Mouse (Mus musculus): ENCODE results near the gene Olfr71. TPM values are rescaled to one million over a fixed set of nuclear protein-coding genes. Genes with fewer than 3 reads are reported as not detected.
A peak's percentile ranks its signal among the peaks of the same experiment; 100 is the strongest.

Gene Olfr71
- polyA plus RNA-seq, 1 experiment from 2014 or later: not detected

GRCm38 (mm10) chr4:43703439-43703838 lies 6.6 kb downstream of the Olfr71 start:
- TF ChIP-seq EP300 (IDR thresholded peaks at IDR 0.05; ENCODE audit: low read depth): no peak
- peak; percentile 62 for TF ChIP-seq CTCF (IDR thresholded peaks at IDR 0.05; ENCODE audit: low read depth)
- 77% methylated on average over 6 of the region's 6 CpGs for WGBS (ENCODE audit: insufficient replicate concordance)
- Histone ChIP-seq H3K36me3 (replicated peaks; ENCODE audit: insufficient read depth, low read length) (no peaks in the 10 kb centered on the region), H3K4me1 (ENCODE audit: insufficient read depth) (no peaks in the 10 kb centered on the region), H3K4me2 (ENCODE audit: low read depth, low read length) (no peak overlapping the region), H3K27ac (ENCODE audit: low read depth) (no peak overlapping the region), H3K4me3 (ENCODE audit: low read depth, low read length) (no peak overlapping the region), H3K9me3 (ENCODE audit: low read length) (no peaks in the 10 kb centered on the region), H3K27me3 (ENCODE audit: insufficient read depth, low read length) (no peaks in the 10 kb centered on the region), H3K9ac (replicated peaks) (no peak overlapping the region)
- DNase-seq (no peak), ATAC-seq (no peak)

GRCm38 (mm10) chr4:43700707-43701106 lies 9.3 kb downstream of the Olfr71 start, which contains the start of gene Olfr70:
Olfr70 (minus strand) TSS chr4:43700807.
- ATAC-seq: no peak
- Histone ChIP-seq H3K36me3 (replicated peaks; ENCODE audit: insufficient read depth, low read length) (no peaks in the 10 kb centered on the region), H3K9me3 (ENCODE audit: low read length) (no peaks in the 10 kb centered on the region), H3K27me3 (ENCODE audit: insufficient read depth, low read length) (no peaks in the 10 kb centered on the region), H3K4me1 (ENCODE audit: insufficient read depth) (no peaks in the 10 kb centered on the region), H3K27ac (ENCODE audit: low read depth) (no peak within 1 kb of the TSS), H3K4me2 (ENCODE audit: low read depth, low read length) (no peak within 1 kb of the TSS), H3K9ac (replicated peaks) (no peak within 1 kb of the TSS), H3K4me3 (ENCODE audit: low read depth, low read length) (no peak within 1 kb of the TSS)
- no peak for DNase-seq
- 72% methylated on average over 6 of the region's 6 CpGs for WGBS (ENCODE audit: insufficient replicate concordance)
- no peak for TF ChIP-seq EP300 (IDR thresholded peaks at IDR 0.05; ENCODE audit: low read depth)

DNA sequence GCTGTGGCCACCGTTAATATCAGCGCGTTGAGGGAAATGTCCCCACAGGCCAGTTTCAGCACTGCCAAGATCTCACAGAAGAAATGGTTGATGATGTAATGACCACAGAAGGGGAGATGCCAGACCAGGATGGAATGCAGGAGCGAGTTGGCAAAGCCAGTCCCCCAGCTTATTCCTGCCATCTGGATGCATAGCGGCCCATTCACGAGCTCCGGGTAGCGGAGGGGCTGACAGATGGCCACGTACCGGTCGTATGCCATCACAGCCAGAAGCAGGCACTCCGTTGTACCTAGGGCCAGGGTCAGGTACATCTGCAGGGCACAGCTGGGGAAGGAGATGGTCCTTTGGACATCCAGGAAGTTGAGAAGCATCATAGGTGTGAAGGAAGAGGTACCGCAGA lies 13.5 kb downstream of the Olfr71 start:
- Histone ChIP-seq H3K4me3 (ENCODE audit: low read depth, low read length) (no peak overlapping the region), H3K36me3 (replicated peaks; ENCODE audit: insufficient read depth, low read length) (no peaks in the 10 kb centered on the region), H3K9me3 (ENCODE audit: low read length) (no peaks in the 10 kb centered on the region), H3K9ac (replicated peaks) (no peak overlapping the region), H3K27ac (ENCODE audit: low read depth) (no peak overlapping the region), H3K27me3 (ENCODE audit: insufficient read depth, low read length) (no peaks in the 10 kb centered on the region), H3K4me2 (ENCODE audit: low read depth, low read length) (no peak overlapping the region), H3K4me1 (ENCODE audit: insufficient read depth) (peaks cover 11% of the 10 kb centered on the region)
- TF ChIP-seq EP300 (IDR thresholded peaks at IDR 0.05; ENCODE audit: low read depth): no peak
- TF ChIP-seq CTCF (IDR thresholded peaks at IDR 0.05; ENCODE audit: low read depth): no peak
- DNase-seq (no peak), ATAC-seq (no peak)
- 84% methylated on average over 13 of the region's 13 CpGs for WGBS (ENCODE audit: insufficient replicate concordance)

GRCm38 (mm10) chr4:43695249-43695671 lies 14.8 kb downstream of the Olfr71 start:
- TF ChIP-seq CTCF (IDR thresholded peaks at IDR 0.05; ENCODE audit: low read depth): no peak
- no peak for TF ChIP-seq EP300 (IDR thresholded peaks at IDR 0.05; ENCODE audit: low read depth)
- DNase-seq (no peak), ATAC-seq (no peak)
- Histone ChIP-seq H3K9me3 (ENCODE audit: low read length) (no peaks in the 10 kb centered on the region), H3K4me3 (ENCODE audit: low read depth, low read length) (no peak overlapping the region), H3K4me2 (ENCODE audit: low read depth, low read length) (no peak overlapping the region), H3K27me3 (ENCODE audit: insufficient read depth, low read length) (no peaks in the 10 kb centered on the region), H3K4me1 (ENCODE audit: insufficient read depth) (peaks cover 11% of the 10 kb centered on the region), H3K9ac (replicated peaks) (no peak overlapping the region), H3K27ac (ENCODE audit: low read depth) (no peak overlapping the region), H3K36me3 (replicated peaks; ENCODE audit: insufficient read depth, low read length) (no peaks in the 10 kb centered on the region)
- 33% methylated on average over 9 of the region's 9 CpGs for WGBS (ENCODE audit: insufficient replicate concordance)

- no peak overlapping the region for H3K27ac ChIP-seq (ENCODE audit: low read depth)
- H3K27me3 ChIP-seq (ENCODE audit: insufficient read depth, low read length): no peaks in the 10 kb centered on the region
- no peaks in the 10 kb centered on the region for H3K36me3 ChIP-seq (replicated peaks; ENCODE audit: insufficient read depth, low read length)
- 43% methylated on average over 1 of the region's 1 CpGs for WGBS (ENCODE audit: insufficient replicate concordance)
- no peak overlapping the region for H3K4me2 ChIP-seq (ENCODE audit: low read depth, low read length)
- no peak overlapping the region for H3K4me3 ChIP-seq (ENCODE audit: low read depth, low read length)
- no peaks in the 10 kb centered on the region for H3K9me3 ChIP-seq (ENCODE audit: low read length)
- no peak for TF ChIP-seq CTCF (IDR thresholded peaks at IDR 0.05; ENCODE audit: low read depth)
- ATAC-seq (0 out of 2 replicates have a peak, but pooled peaks have one; percentile 21), DNase-seq (no peak)
- peaks cover 11% of the 10 kb centered on the region for H3K4me1 ChIP-seq (ENCODE audit: insufficient read depth)
- H3K9ac ChIP-seq (replicated peaks): no peak overlapping the region
Observed at GRCm38 (mm10) chr4:43694439-43695248, 15.4 kb downstream of the Olfr71 start.

- no peak for DNase-seq
- Histone ChIP-seq H3K4me1 (ENCODE audit: insufficient read depth) (peaks cover 11% of the 10 kb centered on the region), H3K4me2 (ENCODE audit: low read depth, low read length) (no peak overlapping the region), H3K27ac (ENCODE audit: low read depth) (no peak overlapping the region), H3K36me3 (replicated peaks; ENCODE audit: insufficient read depth, low read length) (no peaks in the 10 kb centered on the region), H3K9ac (replicated peaks) (no peak overlapping the region), H3K4me3 (ENCODE audit: low read depth, low read length) (no peak overlapping the region), H3K9me3 (ENCODE audit: low read length) (no peaks in the 10 kb centered on the region), H3K27me3 (ENCODE audit: insufficient read depth, low read length) (no peaks in the 10 kb centered on the region)
- no peak for TF ChIP-seq CTCF (IDR thresholded peaks at IDR 0.05; ENCODE audit: low read depth)
- no peak for TF ChIP-seq EP300 (IDR thresholded peaks at IDR 0.05; ENCODE audit: low read depth)
- WGBS (ENCODE audit: insufficient replicate concordance): 42% methylated on average over 5 of the region's 5 CpGs
- ATAC-seq: no peak
Observed at GRCm38 (mm10) chr4:43693806-43694241, 16.2 kb downstream of the Olfr71 start.
